Mouse (Mus musculus): Measurements from ENCODE around the gene Gm45808.
"Not testable (repeated sequence)": the region's sequence is repeated elsewhere in the genome, so short reads cannot be mapped to it uniquely, and the experiment has no call there.

The Gm45808 gene

GRCm38 (mm10) chr7:45509912-45510787 is 23.5 kb upstream of the Gm45808 start, which contains the start of gene Nucb1:
TSS of gene Nucb1 (minus strand) at chr7:45510406.
- in situ Hi-C loops (cut with MboI, MseI) = loop anchor here (10.0 kb wide), 2 partner anchors 1255 to 1325 kb away; partner anchors contain the start of gene Acp4

GRCm38 (mm10) chr7:45509181-45509882 is 22.7 kb upstream of the Gm45808 start:
- in situ Hi-C loops (cut with MboI, MseI) = loop anchor here (10.0 kb wide), 1 partner anchor 1325 kb away; no protein-coding TSS in a partner anchor

DNA sequence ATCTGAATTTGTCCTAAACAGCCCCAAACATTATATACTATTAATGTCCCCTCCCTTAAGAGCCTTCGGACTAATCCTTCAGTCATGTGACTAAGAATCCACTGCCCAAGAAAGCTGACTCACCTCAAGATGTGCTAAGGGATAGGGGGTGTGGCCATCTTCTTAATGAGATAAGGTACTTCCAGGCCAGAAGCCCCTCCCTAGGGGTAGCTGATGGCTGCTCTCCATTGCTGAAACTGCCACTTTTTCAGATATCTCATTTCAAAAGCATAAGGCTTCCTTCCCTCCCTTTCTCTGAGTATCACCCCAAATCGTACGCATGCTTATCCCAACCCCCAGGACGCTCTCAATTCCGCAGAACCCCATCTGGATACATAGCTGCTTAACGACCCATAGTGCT is 21.9 kb upstream of the Gm45808 start:
- in situ Hi-C loops (cut with MboI, MseI) = loop anchor here (10.0 kb wide), 1 partner anchor 1326 kb away; no protein-coding TSS in a partner anchor

GRCm38 (mm10) chr7:45507583-45507982 is 21.0 kb upstream of the Gm45808 start:
- in situ Hi-C loops (cut with MboI, MseI) = loop anchor here (10.0 kb wide), 1 partner anchor 1327 kb away; no protein-coding TSS in a partner anchor

GRCm38 (mm10) chr7:45498427-45498826 is 11.8 kb upstream of the Gm45808 start:
- in situ Hi-C loops (cut with MboI, MseI) = no loop called here

GRCm38 (mm10) chr7:45494548-45494947 is 7.9 kb upstream of the Gm45808 start:
- in situ Hi-C loops (cut with MboI, MseI) = no loop called here

- in situ Hi-C loops (cut with MboI, MseI) = no loop called here
Measured at GRCm38 (mm10) chr7:45492951-45493350, 6.3 kb upstream of the Gm45808 start.

- in situ Hi-C loops (cut with MboI, MseI) = no loop called here
Measured at GRCm38 (mm10) chr7:45492225-45492844, 5.7 kb upstream of the Gm45808 start.

GRCm38 (mm10) chr7:45491264-45491663 is 4.7 kb upstream of the Gm45808 start:
- in situ Hi-C loops (cut with MboI, MseI) = no loop called here

- in situ Hi-C loops (cut with MboI, MseI) = no loop called here
Measured at GRCm38 (mm10) chr7:45490822-45491221, 4.2 kb upstream of the Gm45808 start.

DNA sequence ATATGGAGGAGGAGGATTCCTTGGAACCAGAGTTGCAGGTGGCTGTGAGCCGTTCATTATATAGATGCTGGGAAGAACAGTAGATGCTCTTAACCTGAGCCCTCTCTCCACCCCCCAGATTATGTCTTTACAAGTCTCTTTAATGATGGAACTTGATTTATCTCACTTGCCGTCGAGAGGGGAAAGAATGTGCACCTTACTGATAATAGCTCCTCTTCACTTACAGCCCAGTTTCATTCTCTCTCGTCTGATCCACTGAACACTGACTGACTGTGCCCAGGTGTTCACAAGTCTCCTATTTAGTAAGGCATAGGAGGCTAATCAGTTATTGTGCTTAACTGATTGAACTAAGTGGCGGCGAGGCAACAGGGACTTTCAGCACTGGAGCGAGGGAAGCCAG is 3.0 kb upstream of the Gm45808 start:
- in situ Hi-C loops (cut with MboI, MseI) = no loop called here

GRCm38 (mm10) chr7:45488293-45489204 is 1.9 kb upstream of the Gm45808 start, which contains the start of gene Dhdh:
TSS of gene Dhdh (minus strand) at chr7:45488805.
- in situ Hi-C loops (cut with MboI, MseI) = no loop called here

DNA sequence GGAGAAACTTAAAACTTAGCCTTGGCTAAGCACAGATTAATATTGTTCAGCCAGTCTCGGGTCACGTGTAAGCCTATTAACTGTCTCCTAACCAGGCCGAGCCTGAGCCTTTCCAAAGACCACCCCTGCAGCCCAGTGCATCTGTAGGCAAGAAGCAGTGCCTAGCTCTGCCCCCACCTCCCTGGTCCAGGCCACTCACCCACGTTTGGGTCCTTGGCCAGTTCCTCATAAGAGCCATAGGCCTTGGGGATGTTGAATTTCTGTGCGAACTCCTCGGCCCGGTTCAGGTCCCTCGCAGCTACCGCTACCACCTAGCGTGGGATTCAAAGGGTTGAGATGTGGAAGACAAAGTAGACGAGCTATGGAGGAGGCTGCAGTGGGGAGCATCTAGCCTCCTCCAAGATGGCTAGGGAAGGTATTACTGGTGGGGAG is 1.3 kb upstream of the Gm45808 start:
- in situ Hi-C loops (cut with MboI, MseI) = no loop called here

GRCm38 (mm10) chr7:45486158-45486557 is 453 bp downstream of the Gm45808 start:
- in situ Hi-C loops (cut with MboI, MseI) = no loop called here

- in situ Hi-C loops (cut with MboI, MseI) = not testable (repeated sequence)
Measured at GRCm38 (mm10) chr7:45484985-45485384, 1.6 kb downstream of the Gm45808 start.

- in situ Hi-C loops (cut with MboI, MseI) = no loop called here
Measured at GRCm38 (mm10) chr7:45482166-45482565, 4.4 kb downstream of the Gm45808 start.

GRCm38 (mm10) chr7:45481374-45481927 is 5.2 kb downstream of the Gm45808 start, which contains the start of gene Tulp2:
TSS of gene Tulp2 (plus strand) at chr7:45481877.
- in situ Hi-C loops (cut with MboI, MseI) = no loop called here

- in situ Hi-C loops (cut with MboI, MseI) = not testable (repeated sequence)
Measured at GRCm38 (mm10) chr7:45480310-45480709, 6.3 kb downstream of the Gm45808 start.

GRCm38 (mm10) chr7:45478774-45479173 is 7.8 kb downstream of the Gm45808 start:
- in situ Hi-C loops (cut with MboI, MseI) = loop anchor here (5.0 to 10.0 kb wide), 2 partner anchors 39 to 86 kb away; no protein-coding TSS in a partner anchor

- in situ Hi-C loops (cut with MboI, MseI) = loop anchor here (5.0 to 10.0 kb wide), 2 partner anchors 40 to 88 kb away; no protein-coding TSS in a partner anchor
Measured at GRCm38 (mm10) chr7:45477003-45477402, 9.6 kb downstream of the Gm45808 start.
